Mouse (Mus musculus) neural tube, embryonic 10.5 days (tissue): ENCODE results near the gene Best2.
A peak's percentile ranks its signal among the peaks of the same experiment; 100 is the strongest.

ENCODE experiments used
- DNase-seq: peaks from one replicate; pipeline ENCODE4 v3.0.0-alpha.2; 2017; ENCODE audit warnings: low spot score; ENCODE audit errors: extremely low spot score

Gene Best2

GRCm38 (mm10) chr8:85023846-85024245 lies 9.5 kb upstream of the Best2 start:
- no peak for DNase-seq

- no peak for DNase-seq
Measured at GRCm38 (mm10) chr8:85021514-85022055, 7.3 kb upstream of the Best2 start.

GRCm38 (mm10) chr8:85017209-85017608 lies 2.9 kb upstream of the Best2 start:
- no peak for DNase-seq

GRCm38 (mm10) chr8:85016724-85017123 lies 2.4 kb upstream of the Best2 start:
- DNase-seq = no peak

GRCm38 (mm10) chr8:85013230-85013840 lies 996 bp downstream of the Best2 start:
- DNase-seq = peak; percentile 64

- no peak for DNase-seq
Measured at GRCm38 (mm10) chr8:85011242-85011641, 3.1 kb downstream of the Best2 start.

GRCm38 (mm10) chr8:85007686-85008085 lies 6.6 kb downstream of the Best2 start:
- DNase-seq = peak; percentile 32

GRCm38 (mm10) chr8:84997649-84998295 lies 16.6 kb downstream of the Best2 start:
- peak; percentile 89 for DNase-seq

GRCm38 (mm10) chr8:84996978-84997377 lies 17.4 kb downstream of the Best2 start:
- DNase-seq = no peak

GRCm38 (mm10) chr8:84995680-84996079 lies 18.7 kb downstream of the Best2 start:
- DNase-seq = no peak

GRCm38 (mm10) chr8:84994375-84994774 lies 20.0 kb downstream of the Best2 start:
- no peak for DNase-seq

- DNase-seq = no peak
Measured at GRCm38 (mm10) chr8:84990836-84991235, 23.5 kb downstream of the Best2 start.

- DNase-seq = peak; percentile 96
Measured at GRCm38 (mm10) chr8:84990349-84990748, 24.0 kb downstream of the Best2 start, which contains the start of gene Hook2. Gene Hook2 (plus strand): TSS chr8:84990603.

GRCm38 (mm10) chr8:84989810-84990209 lies 24.5 kb downstream of the Best2 start:
- peak; percentile 92 for DNase-seq

GRCm38 (mm10) chr8:84989311-84989731 lies 25.0 kb downstream of the Best2 start:
- no peak for DNase-seq

GRCm38 (mm10) chr8:84987903-84988302 lies 26.4 kb downstream of the Best2 start:
- no peak for DNase-seq

- no peak for DNase-seq
Measured at GRCm38 (mm10) chr8:84987388-84987787, 26.9 kb downstream of the Best2 start.

GRCm38 (mm10) chr8:84986379-84986945 lies 27.9 kb downstream of the Best2 start:
- DNase-seq = no peak

GRCm38 (mm10) chr8:84985684-84986378 lies 28.5 kb downstream of the Best2 start:
- DNase-seq = peak; percentile 83

GRCm38 (mm10) chr8:84985049-84985683 lies 29.2 kb downstream of the Best2 start:
- DNase-seq = no peak

- peak; percentile 22 for DNase-seq
Measured at GRCm38 (mm10) chr8:84984294-84985048, 29.9 kb downstream of the Best2 start.
